Mouse (Mus musculus) neural tube, embryonic 12.5 days (tissue): ENCODE measurements at regions not wholly inside any gene's neighbourhood (a gene's known extent, or its start where the extent isn't known, plus 50 kb on each side); places are given as distances from the start of the nearest gene placed in this dataset.
"Not testable (repeated sequence)": the region's sequence is repeated elsewhere in the genome, so short reads cannot be mapped to it uniquely, and the experiment has no call there.

Experiments used
- ATAC-seq: fragments of 200-750 bp; cut with Nextera tagmentation; 2 replicates; pipeline ENCODE4 v1.8.0; 2017; ENCODE audit warnings: low read depth, mild to moderate bottlenecking, moderate TSS enrichment, moderate library complexity; ENCODE audit not compliant: low FRiP score
- H3K27ac ChIP-seq: fragments of 300-500 bp; sonication (generic); 2 replicates; pipeline ENCODE4 v1.5.1; 2016
- H3K27me3 ChIP-seq: fragments of 300-500 bp; sonication (generic); replicated peaks from 2 replicates; pipeline ENCODE4 v1.6.1; 2016; ENCODE audit warnings: mild to moderate bottlenecking
- H3K36me3 ChIP-seq: fragments of 300-500 bp; sonication (generic); 2 replicates; pipeline ENCODE4 v1.6.1; 2016; ENCODE audit warnings: mild to moderate bottlenecking
- H3K4me1 ChIP-seq: fragments of 300-500 bp; sonication (generic); 2 replicates; pipeline ENCODE4 v1.6.1; 2016
- H3K4me2 ChIP-seq: fragments of 300-500 bp; sonication (generic); replicated peaks from 2 replicates; pipeline ENCODE4 v1.6.1; 2016; ENCODE audit warnings: mild to moderate bottlenecking
- H3K4me3 ChIP-seq: fragments of 300-500 bp; sonication (generic); 2 replicates; pipeline ENCODE4 v1.5.1; 2016
- H3K9ac ChIP-seq: fragments of 300-500 bp; sonication (generic); 2 replicates; pipeline ENCODE4 v1.6.1; 2016; ENCODE audit warnings: mild to moderate bottlenecking
- H3K9me3 ChIP-seq: fragments of 300-500 bp; sonication (generic); 2 replicates; pipeline ENCODE4 v1.6.1; 2016; ENCODE audit warnings: mild to moderate bottlenecking
- WGBS: fragments of 180-500 bp; shearing (Covaris S2); methylation state at CpG from one replicate; pipeline ENCODE4 v1.1.7; 2016; 5-methylcytosine and 5-hydroxymethylcytosine counted together

GRCm38 (mm10) chr8:89962799-89963198, 385.3 kb downstream of the Tox3 start:
- no peak overlapping the region for H3K9ac ChIP-seq
- 92% methylated on average over 1 of the region's 1 CpGs for WGBS
- no peaks in the 10 kb centered on the region for H3K27me3 ChIP-seq
- H3K36me3 ChIP-seq = no peaks in the 10 kb centered on the region
- H3K4me3 ChIP-seq = no peak overlapping the region
- H3K9me3 ChIP-seq = no peaks in the 10 kb centered on the region
- ATAC-seq = no peak
- no peaks in the 10 kb centered on the region for H3K4me1 ChIP-seq
- H3K4me2 ChIP-seq = no peak overlapping the region
- H3K27ac ChIP-seq = no peak overlapping the region

GRCm38 (mm10) chr8:89957486-89957885, 390.7 kb downstream of the Tox3 start:
- Histone ChIP-seq H3K4me1 (0 out of 2 replicates have a peak, but pooled peaks cover 4% of the 10 kb centered on the region), H3K4me3 (no peak overlapping the region), H3K27me3 (no peaks in the 10 kb centered on the region), H3K9ac (no peak overlapping the region), H3K36me3 (no peaks in the 10 kb centered on the region), H3K27ac (no peak overlapping the region), H3K9me3 (no peaks in the 10 kb centered on the region), H3K4me2 (no peak overlapping the region)
- ATAC-seq = no peak

- 73% methylated on average over 11 of the region's 11 CpGs for WGBS
Observed at GRCm38 (mm10) chr8:89956482-89957020, 391.6 kb downstream of the Tox3 start.

GRCm38 (mm10) chr8:89938836-89939235, 409.3 kb downstream of the Tox3 start:
- H3K36me3 ChIP-seq = no peaks in the 10 kb centered on the region
- ATAC-seq = no peak
- no peak overlapping the region for H3K9ac ChIP-seq
- no peak overlapping the region for H3K27ac ChIP-seq
- 0 out of 2 replicates have a peak, but pooled peaks cover 3% of the 10 kb centered on the region for H3K4me1 ChIP-seq
- no peak overlapping the region for H3K4me3 ChIP-seq
- no peaks in the 10 kb centered on the region for H3K27me3 ChIP-seq
- WGBS = 79% methylated on average over 1 of the region's 1 CpGs
- no peak overlapping the region for H3K4me2 ChIP-seq
- H3K9me3 ChIP-seq = no peaks in the 10 kb centered on the region

More at GRCm38 (mm10) chr8:89956482-89957020, 391.6 kb downstream of the Tox3 start:
- H3K9ac ChIP-seq = no peak overlapping the region
- no peaks in the 10 kb centered on the region for H3K36me3 ChIP-seq
- no peak overlapping the region for H3K4me2 ChIP-seq
- H3K27ac ChIP-seq = no peak overlapping the region
- no peaks in the 10 kb centered on the region for H3K27me3 ChIP-seq
- no peak overlapping the region for H3K4me3 ChIP-seq
- H3K4me1 ChIP-seq = 0 out of 2 replicates have a peak, but pooled peaks cover 4% of the 10 kb centered on the region
- no peak for ATAC-seq
- no peaks in the 10 kb centered on the region for H3K9me3 ChIP-seq

- WGBS = 95% methylated on average over 2 of the region's 2 CpGs
- no peaks in the 10 kb centered on the region for H3K36me3 ChIP-seq
- H3K4me1 ChIP-seq = 0 out of 2 replicates have a peak, but pooled peaks cover 3% of the 10 kb centered on the region
- no peak overlapping the region for H3K27ac ChIP-seq
- no peaks in the 10 kb centered on the region for H3K9me3 ChIP-seq
- H3K4me3 ChIP-seq = no peak overlapping the region
- no peak overlapping the region for H3K4me2 ChIP-seq
- no peak overlapping the region for H3K9ac ChIP-seq
- ATAC-seq = no peak
- no peaks in the 10 kb centered on the region for H3K27me3 ChIP-seq
Observed at GRCm38 (mm10) chr8:89934521-89934920, 413.6 kb downstream of the Tox3 start.

- Histone ChIP-seq H3K4me3 (no peak overlapping the region), H3K4me2 (0 out of 2 replicates have a peak overlapping the region, but pooled peaks have one; percentile 6), H3K27me3 (no peaks in the 10 kb centered on the region), H3K9me3 (no peaks in the 10 kb centered on the region), H3K4me1 (peaks cover 8% of the 10 kb centered on the region), H3K9ac (no peak overlapping the region), H3K27ac (0 out of 2 replicates have a peak overlapping the region, but pooled peaks have one; percentile 2), H3K36me3 (no peaks in the 10 kb centered on the region)
- WGBS = 8% methylated on average over 3 of the region's 3 CpGs
- ATAC-seq = no peak
Observed at GRCm38 (mm10) chr8:89926666-89927232, 421.4 kb downstream of the Tox3 start.

GRCm38 (mm10) chr8:89924697-89925096, 423.4 kb downstream of the Tox3 start:
- WGBS = 97% methylated on average over 13 of the region's 22 CpGs
- H3K36me3 ChIP-seq, H3K27me3 ChIP-seq, H3K4me1 ChIP-seq, H3K4me3 ChIP-seq, H3K9ac ChIP-seq, H3K9me3 ChIP-seq, ATAC-seq, H3K27ac ChIP-seq, H3K4me2 ChIP-seq: not testable (repeated sequence)

- no peaks in the 10 kb centered on the region for H3K27me3 ChIP-seq
- H3K9ac ChIP-seq = no peak overlapping the region
- ATAC-seq = no peak
- H3K9me3 ChIP-seq = no peaks in the 10 kb centered on the region
- no peak overlapping the region for H3K4me2 ChIP-seq
- no peak overlapping the region for H3K27ac ChIP-seq
- H3K4me3 ChIP-seq = no peak overlapping the region
- 91% methylated on average over 6 of the region's 6 CpGs for WGBS
- no peaks in the 10 kb centered on the region for H3K4me1 ChIP-seq
- H3K36me3 ChIP-seq = no peaks in the 10 kb centered on the region
Observed at GRCm38 (mm10) chr8:89914076-89914475, 434.1 kb downstream of the Tox3 start.

GRCm38 (mm10) chr8:89906200-89906599, 441.9 kb downstream of the Tox3 start:
- ATAC-seq = no peak
- H3K9ac ChIP-seq = no peak overlapping the region
- no peak overlapping the region for H3K4me3 ChIP-seq
- no peak overlapping the region for H3K4me2 ChIP-seq
- no peak overlapping the region for H3K27ac ChIP-seq
- H3K9me3 ChIP-seq = peaks cover 2% of the 10 kb centered on the region; the same call in 1 of the 2 replicates
- no peaks in the 10 kb centered on the region for H3K4me1 ChIP-seq
- 71% methylated on average over 6 of the region's 6 CpGs for WGBS
- H3K27me3 ChIP-seq = no peaks in the 10 kb centered on the region
- no peaks in the 10 kb centered on the region for H3K36me3 ChIP-seq

- no peak overlapping the region for H3K4me2 ChIP-seq
- no peaks in the 10 kb centered on the region for H3K27me3 ChIP-seq
- no peaks in the 10 kb centered on the region for H3K4me1 ChIP-seq
- no peak for ATAC-seq
- 36% methylated on average over 3 of the region's 3 CpGs for WGBS
- H3K27ac ChIP-seq = no peak overlapping the region
- H3K9me3 ChIP-seq = peaks cover 8% of the 10 kb centered on the region; the same call in 1 of the 2 replicates
- no peaks in the 10 kb centered on the region for H3K36me3 ChIP-seq
- no peak overlapping the region for H3K4me3 ChIP-seq
- H3K9ac ChIP-seq = no peak overlapping the region
Observed at GRCm38 (mm10) chr8:89905588-89905987, 442.6 kb downstream of the Tox3 start.

GRCm38 (mm10) chr8:89903346-89903745, 444.8 kb downstream of the Tox3 start:
- H3K4me3 ChIP-seq = no peak overlapping the region
- no peaks in the 10 kb centered on the region for H3K4me1 ChIP-seq

GRCm38 (mm10) chr8:89872768-89873167, 475.4 kb downstream of the Tox3 start:
- no peak overlapping the region for H3K9ac ChIP-seq
- no peaks in the 10 kb centered on the region for H3K9me3 ChIP-seq
- H3K4me3 ChIP-seq = no peak overlapping the region
- no peaks in the 10 kb centered on the region for H3K36me3 ChIP-seq
- H3K4me1 ChIP-seq = peaks cover 3% of the 10 kb centered on the region; the same call in 1 of the 2 replicates
- no peak for ATAC-seq
- H3K27ac ChIP-seq = no peak overlapping the region
- WGBS = 49% methylated on average over 5 of the region's 5 CpGs
- no peak overlapping the region for H3K4me2 ChIP-seq
- no peaks in the 10 kb centered on the region for H3K27me3 ChIP-seq

More at GRCm38 (mm10) chr8:89903346-89903745, 444.8 kb downstream of the Tox3 start:
- Histone ChIP-seq H3K9ac (no peak overlapping the region), H3K4me2 (no peak overlapping the region), H3K27ac (no peak overlapping the region), H3K36me3 (no peaks in the 10 kb centered on the region), H3K9me3 (peaks cover 10% of the 10 kb centered on the region; the same call in 1 of the 2 replicates), H3K27me3 (no peaks in the 10 kb centered on the region)
- no peak for ATAC-seq
- WGBS = 84% methylated on average over 1 of the region's 1 CpGs

- no peak for ATAC-seq
- Histone ChIP-seq H3K4me3 (no peak overlapping the region), H3K4me1 (peaks cover 3% of the 10 kb centered on the region; the same call in 1 of the 2 replicates)
Observed at GRCm38 (mm10) chr8:89871966-89872365, 476.2 kb downstream of the Tox3 start.

More at GRCm38 (mm10) chr8:89871966-89872365, 476.2 kb downstream of the Tox3 start:
- no peak overlapping the region for H3K27ac ChIP-seq
- no peaks in the 10 kb centered on the region for H3K36me3 ChIP-seq
- no peak overlapping the region for H3K9ac ChIP-seq
- H3K27me3 ChIP-seq = no peaks in the 10 kb centered on the region
- no peak overlapping the region for H3K4me2 ChIP-seq
- H3K9me3 ChIP-seq = no peaks in the 10 kb centered on the region
- 88% methylated on average over 5 of the region's 5 CpGs for WGBS
